Mouse (Mus musculus): ENCODE results near the gene Hsd3b2.

DNA sequence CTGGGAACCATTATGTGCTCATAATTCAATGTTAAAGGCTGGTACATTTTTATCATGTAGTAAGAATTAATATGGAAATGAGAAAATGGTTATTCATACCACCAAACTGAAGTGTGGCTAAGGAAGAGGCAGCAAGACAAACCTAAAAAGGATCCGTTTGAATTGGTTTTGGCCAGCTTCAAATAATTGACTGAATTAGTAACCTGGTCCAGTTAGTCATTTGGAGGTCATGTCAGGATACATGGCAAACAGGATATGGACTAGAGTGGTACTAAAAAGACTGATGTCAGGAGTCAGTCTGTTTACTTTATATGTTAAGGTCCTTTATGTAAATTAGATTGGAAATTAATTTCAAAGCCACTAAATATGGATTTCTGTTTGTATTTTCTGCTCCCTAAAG lies 41.9 kb downstream of the Hsd3b2 start:
- no peak for TF ChIP-seq TAL1 (IDR thresholded peaks at IDR 0.05; ENCODE audit: low read length)
- no peak for TF ChIP-seq GATA1 (IDR thresholded peaks at IDR 0.05; ENCODE audit: low read length)
